In the genomic region with DNA sequence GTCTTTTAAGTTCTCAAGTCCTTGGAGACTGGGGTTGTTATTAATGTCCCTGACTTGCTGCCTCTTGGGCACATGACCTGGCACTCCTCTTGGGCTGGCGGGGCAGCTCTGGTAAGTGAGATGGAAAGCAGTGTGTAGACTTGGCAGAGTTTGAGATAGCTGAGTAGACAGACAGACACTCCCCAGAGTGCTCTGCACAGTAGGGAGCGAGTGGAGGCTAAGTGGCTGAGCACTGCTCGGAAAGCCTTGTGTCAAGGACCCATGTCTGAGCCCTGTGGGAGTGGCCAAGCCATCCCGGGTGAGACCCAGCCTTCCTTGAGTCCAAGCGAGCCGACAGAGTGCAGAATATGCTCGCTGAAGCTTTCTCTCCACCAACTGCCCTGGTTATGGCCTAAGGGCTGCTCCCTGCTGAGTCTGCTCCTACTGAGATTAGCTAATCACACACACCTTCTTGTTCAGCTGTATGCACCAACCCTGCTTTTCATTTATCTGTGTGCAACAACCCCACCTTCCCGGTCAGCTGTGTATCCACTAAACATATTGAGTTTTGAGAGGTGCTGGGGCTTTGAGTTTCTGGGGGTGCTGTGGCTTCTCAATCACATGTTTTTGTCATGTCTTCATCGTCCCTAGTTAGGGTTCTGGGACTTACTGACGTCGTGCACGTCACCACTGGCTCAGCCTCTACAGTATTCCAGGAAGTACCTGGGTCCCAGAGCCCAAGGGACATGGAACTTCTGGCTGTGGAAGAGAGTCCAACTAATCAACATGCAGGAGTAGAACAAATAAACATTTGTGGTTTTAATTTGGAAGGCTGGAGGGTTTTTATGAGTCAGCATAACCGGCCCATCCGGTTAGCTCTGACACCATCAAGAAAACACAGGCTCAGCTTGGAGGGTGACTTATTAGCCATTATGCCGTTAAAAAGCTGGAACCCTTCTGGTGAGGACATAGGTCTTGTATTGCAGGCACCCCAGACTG, we compare ENCODE assay signal across 1 mouse cellular context.
TF ChIP-seq lines count a peak whose summit lies in the region.

No protein-coding gene starts in this region.

TF ChIP-seq in MEL, 35 proteins besides CTCF, POLR2A, EP300 and RAD21:
- TF ChIP-seq E2F4 (IDR thresholded peaks at IDR 0.05; ENCODE audit: borderline replicate concordance, low read depth, low read length) (no peak), ZNF384 (IDR thresholded peaks at IDR 0.05; ENCODE audit: low read depth, low read length) (no peak), ETS1 (IDR thresholded peaks at IDR 0.05; ENCODE audit: low read depth, low read length) (peak; percentile 58; the same call in 1 of the 2 replicates), POLR2AphosphoS2 (IDR thresholded peaks at IDR 0.05; ENCODE audit: low read length) (no peak), POLR2AphosphoS5 (IDR thresholded peaks at IDR 0.05; ENCODE audit: borderline replicate concordance, low read depth, low read length) (no peak), ZC3H11A (IDR thresholded peaks at IDR 0.05; ENCODE audit: low read depth, low read length) (no peak), KAT2A (conservative IDR thresholded peaks at IDR 0.05; ENCODE audit: low read depth, low read length) (no peak), CHD2 (IDR thresholded peaks at IDR 0.05; ENCODE audit: low read length) (no peak), USF1 (IDR thresholded peaks at IDR 0.05; ENCODE audit: low read depth, low read length) (no peak), TBP (IDR thresholded peaks at IDR 0.05; ENCODE audit: low read depth, low read length) (no peak), JUND (IDR thresholded peaks at IDR 0.05; ENCODE audit: low read depth, low read length) (no peak), NELFE (IDR thresholded peaks at IDR 0.05; ENCODE audit: low read depth, low read length) (no peak), USF2 (IDR thresholded peaks at IDR 0.05; ENCODE audit: borderline replicate concordance in 1 of 2, insufficient read depth in 1 of 2, low read depth in 1 of 2, low read length in 2 of 2) (no peak), GATA1 (IDR thresholded peaks at IDR 0.05; ENCODE audit: low read depth, low read length) (peak; percentile 57; the same call in 1 of the 2 replicates), TAL1 (IDR thresholded peaks at IDR 0.05; ENCODE audit: low read length) (peak; percentile 85), MXI1 (IDR thresholded peaks at IDR 0.05; ENCODE audit: low read depth, low read length) (no peak), RCOR1 (IDR thresholded peaks at IDR 0.05; ENCODE audit: low read depth, low read length) (peak; percentile 55; the same call in 1 of the 2 replicates), BHLHE40 (IDR thresholded peaks at IDR 0.05; ENCODE audit: borderline replicate concordance, low read depth, low read length) (no peak), TCF12 (IDR thresholded peaks at IDR 0.05; ENCODE audit: low read depth, low read length) (peak; percentile 64)
